Mouse (Mus musculus) adipocyte (in vitro differentiated cells): ENCODE data around the gene Htra1.

Experiments
- DNase-seq: peaks from one replicate; pipeline ENCODE4 v3.0.0-alpha.2; 2016; ENCODE audit warnings: low spot score

The Htra1 gene

DNA sequence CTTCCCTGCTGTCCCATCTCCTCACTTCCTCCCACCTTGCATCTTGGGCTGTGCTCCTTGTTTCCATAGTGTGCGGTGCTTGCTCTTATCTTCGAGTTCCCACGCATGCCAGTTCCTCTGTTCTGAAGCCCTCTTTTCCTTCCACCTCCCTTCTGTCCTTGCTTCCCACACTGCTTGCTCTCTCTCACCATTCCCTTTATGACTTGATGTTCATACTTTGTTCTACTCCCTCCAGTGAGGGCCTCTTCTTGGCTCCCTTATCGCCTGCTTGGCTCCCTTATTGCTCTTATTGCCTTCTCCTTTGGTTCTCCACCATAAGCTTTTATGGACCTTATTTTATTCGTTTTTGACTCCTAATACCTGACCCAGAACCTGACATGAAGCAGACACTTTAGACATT lies 73.3 kb downstream of the Htra1 start:
- DNase-seq = no peak

DNA sequence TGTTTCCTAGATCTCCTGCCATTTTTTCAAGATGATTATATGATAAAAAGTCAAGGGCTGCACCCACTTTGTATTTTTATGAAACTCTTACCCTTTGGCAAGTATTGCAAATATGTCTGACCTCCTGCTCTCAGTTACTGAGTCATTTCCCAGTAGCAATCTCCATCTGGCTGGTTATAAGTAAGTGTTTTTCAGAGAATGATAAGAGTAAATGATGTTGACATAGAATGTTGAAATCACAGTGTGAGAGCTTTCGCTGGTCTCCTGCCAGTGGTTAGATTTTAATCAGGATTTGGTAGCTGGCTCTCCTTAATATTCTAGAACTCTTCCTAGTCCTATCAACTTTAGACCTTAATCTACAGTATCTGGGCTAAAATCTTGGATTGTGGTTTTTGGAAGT lies 76.0 kb downstream of the Htra1 start:
- DNase-seq = peak; percentile 56

DNA sequence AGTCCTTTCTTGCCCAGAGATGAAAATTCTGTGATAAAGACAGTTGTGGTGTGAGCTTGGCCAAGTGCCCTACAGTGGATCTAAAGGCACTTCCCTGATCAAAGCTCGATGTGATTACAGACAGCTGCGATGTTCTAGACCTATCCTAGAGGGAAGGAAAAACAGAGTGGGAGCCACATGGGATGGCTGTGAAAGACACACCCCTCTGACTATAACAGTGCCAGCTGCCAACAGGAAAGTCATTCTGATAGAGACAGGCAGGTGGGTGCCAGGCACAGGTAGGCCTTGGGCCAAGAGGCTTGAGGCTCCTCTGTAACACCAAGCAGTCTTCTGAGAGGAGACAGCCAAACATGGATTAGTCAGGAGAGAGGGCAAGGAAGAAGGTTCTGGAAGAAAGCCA lies 83.3 kb downstream of the Htra1 start:
- DNase-seq = no peak

DNA sequence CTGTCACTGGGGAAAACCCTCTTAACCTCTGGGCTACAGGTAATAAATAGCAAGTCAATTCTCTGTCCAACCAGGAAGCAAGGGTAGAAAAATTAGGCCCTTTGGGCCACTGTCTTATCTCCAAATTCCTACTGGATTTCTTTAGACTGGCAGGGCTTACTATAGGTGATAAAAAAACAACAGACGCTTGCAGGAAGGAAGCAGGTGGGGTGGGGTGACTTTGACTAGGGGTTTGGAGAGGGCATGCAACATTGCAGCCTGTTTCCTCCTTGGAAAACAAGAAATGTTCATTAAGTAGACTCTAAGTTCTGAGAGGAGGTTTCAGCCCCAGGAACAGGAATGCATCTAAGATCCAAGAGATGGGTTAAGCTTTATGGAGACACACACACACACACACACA lies 88.9 kb downstream of the Htra1 start:
- DNase-seq = no peak

DNA sequence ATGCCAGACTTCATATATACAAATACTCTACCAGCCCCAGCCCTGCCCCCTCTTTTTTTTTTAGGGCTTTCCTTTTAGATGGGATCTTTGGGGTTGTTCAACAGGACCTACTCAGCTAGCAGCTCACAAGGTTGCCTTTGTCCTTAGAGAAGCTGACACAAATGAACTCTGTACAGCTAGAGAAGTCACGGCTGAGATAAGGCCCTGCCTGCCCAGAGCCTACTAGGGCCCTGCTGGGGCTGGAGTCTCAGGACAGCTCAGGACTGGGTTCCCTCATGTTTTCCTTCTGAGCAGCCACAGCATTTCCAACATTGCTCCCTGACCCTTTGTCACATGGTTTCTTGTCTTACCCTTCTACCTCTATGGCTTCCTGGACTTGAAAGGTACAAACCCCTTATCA lies 91.6 kb downstream of the Htra1 start:
- no peak for DNase-seq

DNA sequence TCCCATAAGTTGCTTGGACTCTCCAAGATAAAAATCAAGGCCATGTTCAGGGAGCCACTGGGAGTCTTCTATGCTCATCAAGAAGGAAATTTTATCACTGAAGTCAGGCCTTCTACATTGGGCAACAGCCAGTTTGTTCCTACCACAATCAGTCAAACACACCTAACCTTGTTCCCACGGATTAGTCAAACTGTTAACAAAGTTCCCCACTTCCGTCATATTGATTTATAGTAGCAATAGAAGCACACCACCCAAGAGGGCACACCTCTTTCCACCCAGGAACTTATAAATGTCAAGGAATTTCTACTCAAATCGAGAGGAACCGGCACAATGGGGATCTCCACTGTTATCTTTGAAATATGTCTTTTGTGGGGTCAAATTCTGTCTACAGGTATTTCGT lies 95.8 kb downstream of the Htra1 start, which contains the start of gene Dmbt1:
Gene Dmbt1 (plus strand): TSS at position 299 of the 400 bp plus-strand sequence.
- DNase-seq = no peak
